Mouse (Mus musculus) kidney, adult 8-10 months (tissue): ENCODE data around the gene Ldb1.

Experiments used
- DNase-seq, 2 experiments: peaks; one replicate each; pipeline ENCODE4 v3.0.0; 2022

Gene Ldb1

GRCm38 (mm10) chr19:46044271-46044992 is 582 bp downstream of the Ldb1 start, which contains the start of gene Pprc1:
Pprc1 (plus strand) TSS chr19:46044886.
- peak; percentile 50 to 65 for DNase-seq

- DNase-seq, result peak in 1 of 2 experiments; percentile 31
Observed at GRCm38 (mm10) chr19:46043380-46043779, 1.6 kb downstream of the Ldb1 start.

GRCm38 (mm10) chr19:46042476-46043011 is 2.5 kb downstream of the Ldb1 start:
- DNase-seq, result peak; percentile 41 to 46

GRCm38 (mm10) chr19:46041933-46042475 is 3.0 kb downstream of the Ldb1 start:
- DNase-seq, result peak; percentile 91

- DNase-seq, result no peak
Observed at GRCm38 (mm10) chr19:46041299-46041932, 3.6 kb downstream of the Ldb1 start.

GRCm38 (mm10) chr19:46040149-46040902 is 4.7 kb downstream of the Ldb1 start:
- no peak for DNase-seq

GRCm38 (mm10) chr19:46039478-46039877 is 5.5 kb downstream of the Ldb1 start:
- DNase-seq, result peak; percentile 82

GRCm38 (mm10) chr19:46038851-46039260 is 6.2 kb downstream of the Ldb1 start:
- DNase-seq, result no peak

GRCm38 (mm10) chr19:46037925-46038850 is 6.8 kb downstream of the Ldb1 start:
- no peak for DNase-seq

- DNase-seq, result no peak
Observed at GRCm38 (mm10) chr19:46037243-46037924, 7.6 kb downstream of the Ldb1 start.

GRCm38 (mm10) chr19:46036477-46037242 is 8.4 kb downstream of the Ldb1 start:
- no peak for DNase-seq

GRCm38 (mm10) chr19:46035971-46036370 is 9.0 kb downstream of the Ldb1 start:
- no peak for DNase-seq

- no peak for DNase-seq
Observed at GRCm38 (mm10) chr19:46033911-46034310, 11.1 kb downstream of the Ldb1 start.

- DNase-seq, result no peak
Observed at GRCm38 (mm10) chr19:46032731-46033510, 12.1 kb downstream of the Ldb1 start.

GRCm38 (mm10) chr19:46031689-46032432 is 13.2 kb downstream of the Ldb1 start:
- DNase-seq, result no peak

GRCm38 (mm10) chr19:46030196-46030983 is 14.6 kb downstream of the Ldb1 start:
- no peak for DNase-seq

GRCm38 (mm10) chr19:46029652-46030051 is 15.4 kb downstream of the Ldb1 start:
- no peak for DNase-seq

- DNase-seq, result no peak
Observed at GRCm38 (mm10) chr19:46028747-46029320, 16.2 kb downstream of the Ldb1 start.
